Mouse (Mus musculus) midbrain, embryonic 16.5 days (tissue): ENCODE measurements around the gene Ncoa6. TPM values are rescaled to one million over a fixed set of nuclear protein-coding genes. Genes with fewer than 3 reads are reported as not detected.
A peak's percentile ranks its signal among the peaks of the same experiment; 100 is the strongest.

Experiments used
- ATAC-seq: fragments of 200-750 bp; cut with Nextera tagmentation; 2 replicates; pipeline ENCODE4 v1.8.0; 2017; ENCODE audit warnings: moderate TSS enrichment
- H3K27ac ChIP-seq: fragments of 300-500 bp; sonication (generic); 2 replicates; pipeline ENCODE4 v1.5.1; 2014; ENCODE audit warnings: mild to moderate bottlenecking, low read length, mixed read lengths
- H3K27me3 ChIP-seq: fragments of 300-500 bp; sonication (generic); 2 replicates; pipeline ENCODE4 v1.6.1; 2014; ENCODE audit warnings: low read depth, low read length, mixed read lengths; ENCODE audit not compliant: control insufficient read depth, insufficient read depth
- H3K36me3 ChIP-seq: fragments of 300-500 bp; sonication (generic); 2 replicates; pipeline ENCODE4 v1.6.1; 2014; ENCODE audit warnings: mild to moderate bottlenecking, low read length, moderate library complexity, mixed read lengths; ENCODE audit not compliant: control insufficient read depth, insufficient read depth
- H3K4me1 ChIP-seq: fragments of 300-500 bp; sonication (generic); 2 replicates; pipeline ENCODE4 v1.6.1; 2014; ENCODE audit warnings: mild to moderate bottlenecking, low read length, mixed read lengths; ENCODE audit not compliant: control insufficient read depth, insufficient read depth
- H3K4me2 ChIP-seq: fragments of 300-500 bp; sonication (generic); 2 replicates; pipeline ENCODE4 v1.6.1; 2014; ENCODE audit warnings: mild to moderate bottlenecking, low read length, mixed read lengths
- H3K4me3 ChIP-seq: fragments of 300-500 bp; sonication (generic); 2 replicates; pipeline ENCODE4 v1.5.1; 2014; ENCODE audit warnings: low read depth, mild to moderate bottlenecking, low read length, moderate library complexity, mixed read lengths
- H3K9ac ChIP-seq: fragments of 300-500 bp; sonication (generic); 2 replicates; pipeline ENCODE4 v1.6.1; 2014; ENCODE audit warnings: low read depth, low read length, mixed read lengths
- H3K9me3 ChIP-seq: fragments of 300-500 bp; sonication (generic); replicated peaks from 2 replicates; pipeline ENCODE4 v1.6.1; 2014; ENCODE audit warnings: mild to moderate bottlenecking, low read length, mixed read lengths; ENCODE audit not compliant: control insufficient read depth, poor library complexity, severe bottlenecking
- WGBS: fragments of 180-500 bp; shearing (Covaris S2); extraction: QIAGEN DNeasy Blood & Tissue Kit; methylation state at CpG from one replicate; pipeline ENCODE4 v1.1.7; 2014; 5-methylcytosine and 5-hydroxymethylcytosine counted together
- polyA plus RNA-seq: library from polyadenylated mRNA; unstranded; fragments of >200 nt; fragmentation: Nextera tagmentation; extraction: Ambion mirVana; gene quantifications from 2 replicates; pipeline ENCODE4 v1.2.1, GENCODE M21; 2015

The Ncoa6 gene
- polyA plus RNA-seq, 1 experiment from 2014 or later = 22.7 TPM

DNA sequence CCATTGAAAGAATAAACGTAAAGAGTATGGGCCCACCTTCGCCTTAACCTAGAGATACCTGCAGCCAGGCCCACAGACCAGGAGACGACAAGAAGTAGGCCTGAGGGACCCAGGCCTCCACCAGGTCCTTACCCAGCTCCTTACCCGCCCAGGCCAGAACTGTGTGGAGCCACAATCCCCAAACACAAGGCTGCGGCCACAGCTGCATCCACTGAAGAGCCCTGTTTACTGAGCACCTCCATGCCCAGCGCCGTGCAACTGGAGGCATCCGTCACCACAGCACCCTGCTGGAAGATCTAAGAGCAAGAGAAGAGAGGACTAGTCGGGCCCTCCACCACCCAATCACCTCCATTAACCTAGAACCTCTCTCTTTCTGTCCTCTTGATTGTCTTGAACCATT, 32.1 kb upstream of the Ncoa6 start:
- Histone ChIP-seq H3K36me3 (peaks cover 7% of the 10 kb centered on the region), H3K27ac (no peak overlapping the region), H3K4me3 (no peak overlapping the region), H3K4me2 (no peak overlapping the region), H3K9ac (no peak overlapping the region), H3K27me3 (no peaks in the 10 kb centered on the region), H3K4me1 (no peaks in the 10 kb centered on the region; the same call in 1 of the 2 replicates), H3K9me3 (no peaks in the 10 kb centered on the region)
- WGBS = 94% methylated on average over 9 of the region's 9 CpGs
- ATAC-seq = no peak

GRCm38 (mm10) chr2:155504440-155505355, 31.0 kb upstream of the Ncoa6 start:
- WGBS = 45% methylated on average over 13 of the region's 13 CpGs
- Histone ChIP-seq H3K36me3 (peaks cover 11% of the 10 kb centered on the region), H3K27ac (no peak overlapping the region), H3K9ac (no peak overlapping the region), H3K4me2 (no peak overlapping the region), H3K9me3 (no peaks in the 10 kb centered on the region), H3K27me3 (no peaks in the 10 kb centered on the region), H3K4me3 (no peak overlapping the region), H3K4me1 (no peaks in the 10 kb centered on the region; the same call in 1 of the 2 replicates)
- no peak for ATAC-seq

DNA sequence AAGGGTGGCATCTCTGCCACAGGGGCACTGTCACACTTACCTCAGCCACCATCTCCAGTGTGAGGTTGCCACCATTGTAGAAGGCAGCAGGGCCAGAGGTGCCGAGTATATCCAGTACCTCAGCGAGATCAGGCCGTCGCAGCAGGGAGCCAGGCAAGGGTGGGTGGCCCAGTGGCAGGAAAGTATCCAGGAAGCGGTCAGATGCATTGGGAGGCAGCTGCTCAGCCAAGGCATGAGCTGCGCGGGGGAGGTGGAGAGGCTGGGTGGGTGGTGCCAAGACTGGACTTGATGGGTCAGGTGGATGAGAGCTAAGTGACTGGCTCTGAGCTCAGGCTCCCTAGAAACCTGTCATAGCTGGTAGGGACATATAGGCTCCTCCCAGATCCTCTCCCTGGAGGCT, 28.9 kb upstream of the Ncoa6 start:
- peaks cover 22% of the 10 kb centered on the region for H3K36me3 ChIP-seq

GRCm38 (mm10) chr2:155490998-155491397, 17.3 kb upstream of the Ncoa6 start:
- peaks cover 29% of the 10 kb centered on the region for H3K36me3 ChIP-seq
- H3K9ac ChIP-seq = no peak overlapping the region
- WGBS = 95% methylated on average over 6 of the region's 6 CpGs
- H3K9me3 ChIP-seq = no peaks in the 10 kb centered on the region
- ATAC-seq = no peak
- H3K4me1 ChIP-seq = no peaks in the 10 kb centered on the region
- H3K27ac ChIP-seq = no peak overlapping the region
- no peaks in the 10 kb centered on the region for H3K27me3 ChIP-seq
- no peak overlapping the region for H3K4me3 ChIP-seq
- no peak overlapping the region for H3K4me2 ChIP-seq

More for the DNA sequence above, 28.9 kb upstream of the Ncoa6 start:
- no peak for ATAC-seq
- no peaks in the 10 kb centered on the region for H3K27me3 ChIP-seq
- H3K4me2 ChIP-seq = no peak overlapping the region
- no peaks in the 10 kb centered on the region for H3K9me3 ChIP-seq
- H3K9ac ChIP-seq = no peak overlapping the region
- no peaks in the 10 kb centered on the region; the same call in 1 of the 2 replicates for H3K4me1 ChIP-seq
- WGBS = 84% methylated on average over 7 of the region's 7 CpGs
- no peak overlapping the region for H3K27ac ChIP-seq
- no peak overlapping the region for H3K4me3 ChIP-seq

GRCm38 (mm10) chr2:155482021-155482420, 8.3 kb upstream of the Ncoa6 start:
- no peak overlapping the region for H3K9ac ChIP-seq
- H3K4me1 ChIP-seq = no peaks in the 10 kb centered on the region
- no peaks in the 10 kb centered on the region for H3K36me3 ChIP-seq
- no peaks in the 10 kb centered on the region for H3K9me3 ChIP-seq
- no peak overlapping the region for H3K4me3 ChIP-seq
- no peak overlapping the region for H3K27ac ChIP-seq
- no peak overlapping the region for H3K4me2 ChIP-seq
- no peaks in the 10 kb centered on the region for H3K27me3 ChIP-seq
- no peak for ATAC-seq
- 40% methylated on average over 3 of the region's 3 CpGs for WGBS

GRCm38 (mm10) chr2:155472671-155473569, 774 bp downstream of the Ncoa6 start:
- peak overlapping the region; percentile 90 for H3K4me3 ChIP-seq
- WGBS = 1% methylated on average over 32 of the region's 71 CpGs
- H3K4me2 ChIP-seq = peak overlapping the region; percentile 71
- H3K27ac ChIP-seq = peak overlapping the region; percentile 97
- peaks cover 26% of the 10 kb centered on the region for H3K4me1 ChIP-seq
- peak overlapping the region; percentile 98 for H3K9ac ChIP-seq
- peak; percentile 63 for ATAC-seq
- H3K27me3 ChIP-seq = no peaks in the 10 kb centered on the region
- no peaks in the 10 kb centered on the region for H3K9me3 ChIP-seq
- H3K36me3 ChIP-seq = no peaks in the 10 kb centered on the region

GRCm38 (mm10) chr2:155466861-155467260, 6.8 kb downstream of the Ncoa6 start:
- Histone ChIP-seq H3K4me1 (peaks cover 11% of the 10 kb centered on the region), H3K4me3 (no peak overlapping the region), H3K27ac (no peak overlapping the region), H3K9ac (no peak overlapping the region), H3K4me2 (no peak overlapping the region), H3K27me3 (no peaks in the 10 kb centered on the region), H3K36me3 (no peaks in the 10 kb centered on the region), H3K9me3 (no peaks in the 10 kb centered on the region)
- no peak for ATAC-seq
- 100% methylated on average over 1 of the region's 1 CpGs for WGBS

GRCm38 (mm10) chr2:155453591-155453990, 20.1 kb downstream of the Ncoa6 start:
- Histone ChIP-seq H3K27ac (0 out of 2 replicates have a peak overlapping the region, but pooled peaks have one; percentile 33), H3K36me3 (no peaks in the 10 kb centered on the region; the same call in 1 of the 2 replicates), H3K4me3 (no peak overlapping the region), H3K27me3 (no peaks in the 10 kb centered on the region), H3K4me2 (no peak overlapping the region), H3K9me3 (no peaks in the 10 kb centered on the region), H3K4me1 (no peaks in the 10 kb centered on the region), H3K9ac (no peak overlapping the region)
- no peak for ATAC-seq
- 81% methylated on average over 7 of the region's 7 CpGs for whole genome bisulfite sequencing
